Mouse (Mus musculus) neutrophil, adult 65 days (primary cell): ENCODE results near the gene Rogdi. TPM values are rescaled to one million over a fixed set of nuclear protein-coding genes. Genes with fewer than 3 reads are reported as not detected.

ENCODE experiments used
- total RNA-seq: library from RNA; stranded (reverse); gene quantifications from 2 replicates; pipeline ENCODE4 v1.2.4, GENCODE M21; 2023

Rogdi gene
- total RNA-seq: 251 and 261 TPM in 2 replicates

DNA sequence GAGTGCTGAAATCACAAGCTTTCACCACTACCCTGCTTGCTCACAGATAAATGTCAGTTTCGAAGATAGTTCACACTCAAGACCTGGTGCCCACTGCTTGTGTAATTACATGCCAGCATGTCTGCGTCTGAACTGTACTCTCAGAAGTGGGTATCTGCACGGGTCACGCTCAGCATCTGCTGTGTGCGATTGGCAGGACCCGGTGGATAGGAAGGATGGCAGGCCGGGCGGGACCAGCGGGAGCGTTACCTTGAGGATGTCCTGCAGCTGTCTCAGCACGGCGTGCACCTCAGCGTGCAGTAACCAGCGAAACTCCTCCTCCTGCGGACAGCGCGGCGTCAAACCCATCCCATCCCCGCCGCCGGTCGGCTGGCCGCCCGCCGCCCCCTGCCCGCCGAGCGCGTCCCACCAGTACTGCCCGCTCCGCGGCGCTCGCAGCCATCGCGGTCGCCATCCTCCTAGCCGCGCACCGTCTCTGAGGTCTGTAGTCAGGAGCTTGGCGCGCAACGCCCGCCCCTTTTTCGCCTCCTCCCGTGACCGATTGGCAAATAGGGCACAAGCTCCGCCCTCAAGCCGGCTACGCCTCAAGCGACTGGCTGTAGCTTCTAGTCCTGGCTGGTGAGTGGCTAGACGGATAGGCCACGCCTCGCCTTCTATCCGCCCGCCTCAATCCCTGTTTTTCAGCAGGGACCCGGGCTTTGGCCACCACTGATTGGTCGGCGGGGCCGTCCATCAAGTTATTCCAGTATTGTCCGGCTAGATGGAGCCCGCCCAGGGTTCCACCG lies at the start of gene Rogdi:
Rogdi (minus strand) TSS at position 500 of the 785 bp plus-strand sequence.

GRCm38 (mm10) chr16:5049774-5050234 lies 36.5 kb upstream of the Rogdi start, which contains the start of the genes Glyr1 and Ubn1:
Gene Glyr1 (minus strand): TSS chr16:5049863.
Gene Ubn1 (plus strand): TSS chr16:5050057.

DNA sequence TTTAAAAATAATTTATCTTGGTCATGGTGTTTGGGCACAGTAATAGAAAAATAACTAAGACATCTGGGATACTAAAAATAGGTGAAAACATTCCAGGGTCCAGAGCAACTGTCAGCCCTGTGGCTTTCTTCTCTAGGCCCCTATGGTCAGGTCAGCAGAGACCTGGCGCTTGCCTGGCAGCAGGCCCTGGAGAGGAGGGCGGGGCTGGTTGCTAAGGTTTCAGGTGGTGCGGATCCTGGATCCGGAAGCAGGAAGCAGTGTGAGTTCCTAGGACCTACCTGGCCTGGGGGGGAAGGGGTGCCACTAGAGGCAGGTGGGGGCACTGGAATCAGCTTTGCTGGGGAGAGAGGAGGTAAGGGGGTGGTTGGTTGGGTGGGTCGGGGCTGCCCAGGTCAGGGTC lies 6.3 kb downstream of the Rogdi start, which contains the start of gene Smim22:
Smim22 (plus strand) TSS at position 222 of the 400 bp plus-strand sequence.

GRCm38 (mm10) chr16:4997553-4997952 lies 15.8 kb downstream of the Rogdi start, which contains the start of gene Sept12:
Gene Sept12 (minus strand): TSS chr16:4997852.

GRCm38 (mm10) chr16:4963797-4964709 lies 49.3 kb downstream of the Rogdi start, which contains the start of gene Anks3:
Gene Anks3 (minus strand): TSS chr16:4964205.

Other genes starting within 250 kb of the Rogdi start
- 17.8 and 20.7 TPM in 2 replicates for gene Cdip1, start 223.3 kb downstream of the Rogdi start, total RNA-seq
- gene 4930562C15Rik, start 178.1 kb downstream of the Rogdi start, total RNA-seq: not detected in 2 replicates
- gene Ubald1, start 133.2 kb downstream of the Rogdi start, total RNA-seq: 53.8 and 60.0 TPM in 2 replicates
- gene Mgrn1, start 127.3 kb downstream of the Rogdi start, total RNA-seq: 55.0 and 72.6 TPM in 2 replicates
- 24.3 and 26.9 TPM in 2 replicates for gene Nudt16l1, start 74.8 kb downstream of the Rogdi start, total RNA-seq
- gene Anks3, start 49.3 kb downstream of the Rogdi start, total RNA-seq: 50.7 and 64.6 TPM in 2 replicates
- gene Sept12, start 15.7 kb downstream of the Rogdi start, total RNA-seq: not detected in 2 replicates
- gene Smim22, start 6.3 kb downstream of the Rogdi start, total RNA-seq: not detected in 2 replicates
- 168 and 226 TPM in 2 replicates for gene Glyr1, start 36.3 kb upstream of the Rogdi start, total RNA-seq
- 98.3 and 148 TPM in 2 replicates for gene Ubn1, start 36.5 kb upstream of the Rogdi start, total RNA-seq
- gene Ppl, start 118.9 kb upstream of the Rogdi start, total RNA-seq: 0.16 and 0.29 TPM in 2 replicates
- gene Sec14l5, start 133.6 kb upstream of the Rogdi start, total RNA-seq: not detected in 2 replicates
- 24.5 and 29.6 TPM in 2 replicates for gene Nagpa, start 190.5 kb upstream of the Rogdi start, total RNA-seq
- not detected in 2 replicates for gene AU021092, start 208.7 kb upstream of the Rogdi start, total RNA-seq
- gene Alg1, start 220.1 kb upstream of the Rogdi start, total RNA-seq: 11.8 and 15.2 TPM in 2 replicates
- gene Eef2kmt, start 242.4 kb upstream of the Rogdi start, total RNA-seq: 2.9 and 3.3 TPM in 2 replicates